Mouse (Mus musculus) liver, embryonic 15.5 days (tissue): ENCODE measurements around the gene Lipe. TPM values are rescaled to one million over a fixed set of nuclear protein-coding genes. Genes with fewer than 3 reads are reported as not detected.

Source experiments
- ATAC-seq: fragments of 200-750 bp; cut with Nextera tagmentation; 2 replicates; pipeline ENCODE4 v1.8.0; 2017; ENCODE audit warnings: moderate number of reproducible peaks, mild to moderate bottlenecking, moderate library complexity; ENCODE audit not compliant: insufficient read depth
- H3K27ac ChIP-seq: fragments of 300-500 bp; sonication (generic); replicated peaks from 2 replicates; pipeline ENCODE4 v1.5.1; 2015; ENCODE audit warnings: mild to moderate bottlenecking, inconsistent platforms
- H3K27me3 ChIP-seq: fragments of 300-500 bp; sonication (generic); 2 replicates; pipeline ENCODE4 v1.6.1; 2015; ENCODE audit warnings: mild to moderate bottlenecking, inconsistent platforms
- H3K36me3 ChIP-seq: fragments of 300-500 bp; sonication (generic); replicated peaks from 2 replicates; pipeline ENCODE4 v1.6.1; 2015; ENCODE audit warnings: moderate library complexity, mild to moderate bottlenecking, inconsistent platforms
- H3K4me1 ChIP-seq: fragments of 300-500 bp; sonication (generic); replicated peaks from 2 replicates; pipeline ENCODE4 v1.6.1; 2015; ENCODE audit warnings: inconsistent platforms
- H3K4me2 ChIP-seq: fragments of 300-500 bp; sonication (generic); 2 replicates; pipeline ENCODE4 v1.6.1; 2015; ENCODE audit warnings: moderate library complexity, mild to moderate bottlenecking, inconsistent platforms
- H3K4me3 ChIP-seq: fragments of 300-500 bp; sonication (generic); replicated peaks from 2 replicates; pipeline ENCODE4 v1.5.1; 2015; ENCODE audit warnings: mild to moderate bottlenecking, inconsistent platforms
- H3K9ac ChIP-seq: fragments of 300-500 bp; sonication (generic); 2 replicates; pipeline ENCODE4 v1.6.1; 2015; ENCODE audit warnings: moderate library complexity, mild to moderate bottlenecking, inconsistent platforms
- H3K9me3 ChIP-seq: fragments of 300-500 bp; sonication (generic); replicated peaks from 2 replicates; pipeline ENCODE4 v1.6.1; 2016; ENCODE audit warnings: inconsistent platforms
- WGBS: fragments of 180-500 bp; shearing (Covaris S2); methylation state at CpG from one replicate; pipeline ENCODE4 v1.1.7; 2015; ENCODE audit warnings: mixed read lengths; ENCODE audit not compliant: insufficient replicate concordance; 5-methylcytosine and 5-hydroxymethylcytosine counted together
- polyA plus RNA-seq: library from polyadenylated mRNA; unstranded; fragments of >200 nt; fragmentation: Nextera tagmentation; extraction: Ambion mirVana; gene quantifications from 2 replicates; pipeline ENCODE4 v1.2.1, GENCODE M21; 2015

The Lipe gene
- polyA plus RNA-seq, 1 experiment from 2014 or later: 3.4 TPM

GRCm38 (mm10) chr7:25376556-25376955 is 22.0 kb downstream of the Lipe start:
- WGBS: 7% methylated on average over 17 of the region's 17 CpGs
- Histone ChIP-seq H3K9ac (no peak overlapping the region), H3K27ac (no peak overlapping the region), H3K4me1 (peaks cover 30% of the 10 kb centered on the region), H3K27me3 (peaks cover 18% of the 10 kb centered on the region), H3K9me3 (no peaks in the 10 kb centered on the region), H3K4me3 (peak overlapping the region; percentile 32), H3K36me3 (no peaks in the 10 kb centered on the region), H3K4me2 (peak overlapping the region; percentile 59)
- ATAC-seq: 0 out of 2 replicates have a peak, but pooled peaks have one; percentile 30

GRCm38 (mm10) chr7:25372441-25372840 is 26.1 kb downstream of the Lipe start:
- H3K9ac ChIP-seq: no peak overlapping the region
- H3K27ac ChIP-seq: no peak overlapping the region
- peaks cover 49% of the 10 kb centered on the region for H3K27me3 ChIP-seq
- H3K4me1 ChIP-seq: peaks cover 10% of the 10 kb centered on the region
- H3K4me3 ChIP-seq: no peak overlapping the region
- no peaks in the 10 kb centered on the region for H3K9me3 ChIP-seq
- H3K36me3 ChIP-seq: no peaks in the 10 kb centered on the region
- no peak overlapping the region for H3K4me2 ChIP-seq
- ATAC-seq: no peak
- 57% methylated on average over 5 of the region's 5 CpGs for WGBS

GRCm38 (mm10) chr7:25369058-25369749 is 29.3 kb downstream of the Lipe start, which contains the start of gene Cnfn:
Gene Cnfn, minus strand, starts transcription at chr7:25369724.
- Histone ChIP-seq H3K27ac (no peak within 1 kb of the TSS), H3K9ac (no peak within 1 kb of the TSS), H3K9me3 (no peaks in the 10 kb centered on the region), H3K36me3 (no peaks in the 10 kb centered on the region), H3K4me1 (no peaks in the 10 kb centered on the region), H3K4me2 (no peak within 1 kb of the TSS), H3K27me3 (peaks cover 57% of the 10 kb centered on the region), H3K4me3 (no peak within 1 kb of the TSS)
- 43% methylated on average over 12 of the region's 12 CpGs for WGBS
- ATAC-seq: no peak

- Histone ChIP-seq H3K9ac (no peak overlapping the region), H3K4me2 (no peak overlapping the region), H3K27ac (no peak overlapping the region), H3K27me3 (peaks cover 57% of the 10 kb centered on the region), H3K4me1 (no peaks in the 10 kb centered on the region), H3K4me3 (no peak overlapping the region), H3K36me3 (no peaks in the 10 kb centered on the region), H3K9me3 (no peaks in the 10 kb centered on the region)
- ATAC-seq: no peak
- 21% methylated on average over 12 of the region's 12 CpGs for WGBS
These were observed 30.2 kb downstream of the Lipe start for GRCm38 (mm10) chr7:25368333-25368732.

GRCm38 (mm10) chr7:25367632-25368293 is 30.7 kb downstream of the Lipe start:
- Histone ChIP-seq H3K27me3 (peaks cover 57% of the 10 kb centered on the region), H3K9ac (no peak overlapping the region), H3K4me3 (no peak overlapping the region), H3K9me3 (no peaks in the 10 kb centered on the region), H3K27ac (no peak overlapping the region), H3K36me3 (no peaks in the 10 kb centered on the region), H3K4me2 (no peak overlapping the region), H3K4me1 (no peaks in the 10 kb centered on the region)
- ATAC-seq: no peak
- 4% methylated on average over 33 of the region's 33 CpGs for WGBS

GRCm38 (mm10) chr7:25365937-25366625 is 32.4 kb downstream of the Lipe start:
- no peak for ATAC-seq
- Histone ChIP-seq H3K4me1 (no peaks in the 10 kb centered on the region), H3K4me2 (no peak overlapping the region), H3K9ac (no peak overlapping the region), H3K9me3 (no peaks in the 10 kb centered on the region), H3K4me3 (no peak overlapping the region), H3K27ac (no peak overlapping the region), H3K36me3 (no peaks in the 10 kb centered on the region), H3K27me3 (peaks cover 57% of the 10 kb centered on the region)
- WGBS: 39% methylated on average over 13 of the region's 13 CpGs

GRCm38 (mm10) chr7:25363632-25364031 is 34.9 kb downstream of the Lipe start:
- ATAC-seq: no peak
- 77% methylated on average over 17 of the region's 17 CpGs for WGBS
- H3K27ac ChIP-seq: no peak overlapping the region

GRCm38 (mm10) chr7:25363151-25363550 is 35.4 kb downstream of the Lipe start:
- Histone ChIP-seq H3K27ac (no peak overlapping the region), H3K4me1 (no peaks in the 10 kb centered on the region), H3K27me3 (peaks cover 34% of the 10 kb centered on the region), H3K4me2 (no peak overlapping the region), H3K4me3 (no peak overlapping the region), H3K36me3 (no peaks in the 10 kb centered on the region), H3K9ac (no peak overlapping the region), H3K9me3 (no peaks in the 10 kb centered on the region)
- WGBS: 86% methylated on average over 19 of the region's 19 CpGs
- ATAC-seq: no peak

More at GRCm38 (mm10) chr7:25363632-25364031, 34.9 kb downstream of the Lipe start:
- Histone ChIP-seq H3K9ac (no peak overlapping the region), H3K36me3 (no peaks in the 10 kb centered on the region), H3K9me3 (no peaks in the 10 kb centered on the region), H3K27me3 (peaks cover 39% of the 10 kb centered on the region), H3K4me2 (no peak overlapping the region), H3K4me3 (no peak overlapping the region), H3K4me1 (no peaks in the 10 kb centered on the region)

GRCm38 (mm10) chr7:25358721-25359206 is 39.7 kb downstream of the Lipe start:
- H3K4me1 ChIP-seq: no peaks in the 10 kb centered on the region
- no peak overlapping the region for H3K9ac ChIP-seq
- no peak overlapping the region for H3K4me3 ChIP-seq
- no peaks in the 10 kb centered on the region for H3K9me3 ChIP-seq
- no peaks in the 10 kb centered on the region for H3K36me3 ChIP-seq
- 71% methylated on average over 19 of the region's 19 CpGs for WGBS
- ATAC-seq: no peak
- H3K27me3 ChIP-seq: no peaks in the 10 kb centered on the region
- H3K27ac ChIP-seq: no peak overlapping the region
- H3K4me2 ChIP-seq: no peak overlapping the region

- Histone ChIP-seq H3K36me3 (0 out of 2 replicates have a peak, but pooled peaks cover 8% of the 10 kb centered on the region), H3K9ac (no peak overlapping the region), H3K27me3 (no peaks in the 10 kb centered on the region), H3K4me1 (no peaks in the 10 kb centered on the region), H3K4me3 (no peak overlapping the region), H3K27ac (no peak overlapping the region), H3K9me3 (no peaks in the 10 kb centered on the region), H3K4me2 (no peak overlapping the region)
- ATAC-seq: no peak
- WGBS: 64% methylated on average over 8 of the region's 8 CpGs
These were observed 49.6 kb downstream of the Lipe start for GRCm38 (mm10) chr7:25348861-25349260.
